In the genomic region with DNA sequence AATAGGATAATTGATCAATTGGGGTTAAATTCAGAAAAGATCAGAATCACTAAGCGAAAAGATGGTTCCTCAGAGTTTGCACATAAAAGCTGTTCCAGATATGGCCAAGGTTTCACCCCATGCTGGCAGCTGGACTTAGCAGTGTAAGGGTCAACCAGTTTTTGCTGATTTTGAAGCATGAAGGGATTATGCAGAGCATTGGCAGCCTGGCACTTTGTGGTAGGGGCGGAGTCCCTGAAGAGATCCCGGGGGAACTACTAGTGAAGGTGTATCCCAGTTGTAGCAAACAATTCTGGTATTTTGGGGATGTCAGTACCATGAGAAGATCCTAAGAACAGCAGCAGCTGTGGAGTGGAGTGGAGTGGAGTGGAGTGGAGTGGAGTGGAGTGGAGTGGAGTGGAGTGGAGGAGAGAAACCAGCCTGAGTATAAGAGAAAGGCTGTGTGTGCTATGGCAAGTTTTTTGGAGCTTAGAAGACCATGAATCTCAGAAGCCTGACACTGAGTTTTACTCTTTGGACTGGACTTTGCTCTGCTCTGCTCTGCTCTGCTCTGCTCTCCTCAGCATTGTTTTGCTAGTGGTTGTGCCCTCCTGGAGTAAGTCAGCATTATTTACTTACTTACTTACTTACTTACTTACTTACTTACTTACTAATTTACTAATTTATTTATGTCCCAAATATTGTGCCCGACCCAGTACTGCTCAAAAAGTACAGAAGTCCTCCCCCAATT, we compare ENCODE assay signal across 22 mouse cellular contexts.
DNase-seq lines count a peak whose midpoint lies in the region; ATAC-seq and TF ChIP-seq lines count a peak whose summit lies in the region.
"Had no signal": no experiment of that assay in that cellular context is flagged by ENCODE, and none has a peak within 500 bp of the region (broad histone marks: within the 10 kb centered on the region; RNA-seq: fewer than 3 reads in every experiment).

No protein-coding gene starts in this region.

- no peaks in the 10 kb centered on the region for H3K9me3 ChIP-seq in kidney, embryonic 16.5 days (ENCODE audit: low read length)
- H3K9me3 ChIP-seq in kidney, postnatal 0 days (replicated peaks; ENCODE audit: low read length), result no peaks in the 10 kb centered on the region
- H3K9me3 ChIP-seq: forebrain, embryonic 10.5 days; forebrain, embryonic 15.5 days; hindbrain, embryonic 12.5 days; hindbrain, embryonic 15.5 days had no signal

- 86% methylated on average over 4 of the region's 4 CpGs for WGBS in kidney, embryonic 16.5 days
- WGBS in kidney, postnatal 0 days, result 84% methylated on average over 4 of the region's 4 CpGs

- DNase-seq in kidney, adult 18-20 months, result peak; percentile 33
- peak; percentile 80 for DNase-seq in kidney, adult 9 months
- no peak for DNase-seq in kidney, postnatal 0 days (ENCODE audit: low spot score)
- peak; percentile 37 to 55 for DNase-seq in kidney, postnatal 25 days
- DNase-seq in right cerebral cortex, adult 18-20 months, result no peak
- DNase-seq in lung, adult 18-20 months, result no peak
- DNase-seq in gastrocnemius, adult 2 months, result no peak
- DNase-seq: adrenal gland, adult 8-10 months; adrenal gland, postnatal 36 days; cerebellum, adult 18-20 months; cerebellum, adult 9-10 months; cerebellum, postnatal 14 days; gastrocnemius, postnatal 14 days; heart, adult 11 months had no signal

- H3K4me3 ChIP-seq in kidney, embryonic 16.5 days (ENCODE audit: low read length), result no peak overlapping the region
- H3K4me3 ChIP-seq in kidney, postnatal 0 days (replicated peaks; ENCODE audit: low read depth, low read length), result no peak overlapping the region
- H3K4me3 ChIP-seq in gastrocnemius, adult 2 months, result no peak overlapping the region
- H3K4me3 ChIP-seq: forebrain, embryonic 10.5 days; forebrain, embryonic 15.5 days; hindbrain, embryonic 12.5 days; hindbrain, embryonic 15.5 days had no signal

- no peak overlapping the region for H3K9ac ChIP-seq in kidney, embryonic 16.5 days (replicated peaks; ENCODE audit: low read length)
- no peak overlapping the region for H3K9ac ChIP-seq in kidney, postnatal 0 days (ENCODE audit: low read depth, low read length)
- H3K9ac ChIP-seq: forebrain, embryonic 15.5 days; hindbrain, embryonic 12.5 days; hindbrain, embryonic 15.5 days had no signal

- H3K27me3 ChIP-seq in kidney, embryonic 16.5 days (ENCODE audit: insufficient read depth, low read length), result no peaks in the 10 kb centered on the region
- H3K27me3 ChIP-seq in kidney, postnatal 0 days (ENCODE audit: insufficient read depth, low read length), result no peaks in the 10 kb centered on the region
- H3K27me3 ChIP-seq: forebrain, embryonic 15.5 days; hindbrain, embryonic 12.5 days; hindbrain, embryonic 15.5 days had no signal

- no peaks in the 10 kb centered on the region for H3K36me3 ChIP-seq in kidney, embryonic 16.5 days (ENCODE audit: insufficient read depth, low read length)
- no peaks in the 10 kb centered on the region for H3K36me3 ChIP-seq in kidney, postnatal 0 days (ENCODE audit: insufficient read depth, low read length)
- H3K36me3 ChIP-seq: forebrain, embryonic 10.5 days; forebrain, embryonic 15.5 days; hindbrain, embryonic 12.5 days; hindbrain, embryonic 15.5 days had no signal

- no peak overlapping the region for H3K27ac ChIP-seq in kidney, embryonic 16.5 days (ENCODE audit: low read length)
- H3K27ac ChIP-seq in kidney, postnatal 0 days, result no peak overlapping the region
- H3K27ac ChIP-seq in gastrocnemius, adult 2 months, result no peak overlapping the region
- H3K27ac ChIP-seq: forebrain, embryonic 10.5 days; forebrain, embryonic 15.5 days; hindbrain, embryonic 12.5 days; hindbrain, embryonic 15.5 days had no signal

- no peaks in the 10 kb centered on the region for H3K4me1 ChIP-seq in kidney, embryonic 16.5 days (ENCODE audit: insufficient read depth, low read length)
- no peaks in the 10 kb centered on the region for H3K4me1 ChIP-seq in kidney, postnatal 0 days (replicated peaks; ENCODE audit: insufficient read depth, low read length)
- H3K4me1 ChIP-seq: forebrain, embryonic 10.5 days; forebrain, embryonic 15.5 days; hindbrain, embryonic 12.5 days; hindbrain, embryonic 15.5 days had no signal

- TF ChIP-seq CTCF in kidney, postnatal 0 days (IDR thresholded peaks at IDR 0.05; ENCODE audit: low read depth), result no peak
- TF ChIP-seq CTCF in gastrocnemius, adult 2 months (IDR thresholded peaks at IDR 0.05), result no peak

- H3K4me2 ChIP-seq in kidney, embryonic 16.5 days (replicated peaks; ENCODE audit: low read depth, low read length), result no peak overlapping the region
- H3K4me2 ChIP-seq in kidney, postnatal 0 days (ENCODE audit: low read length), result no peak overlapping the region
- H3K4me2 ChIP-seq: forebrain, embryonic 15.5 days; heart, embryonic 11.5 days; hindbrain, embryonic 12.5 days; hindbrain, embryonic 15.5 days had no signal

- intact Hi-C loops in gastrocnemius, adult 2 months (cut with DNase I), result no loop called here

- no peak for ATAC-seq in kidney, embryonic 16.5 days (ENCODE audit: low FRiP score, low TSS enrichment)
- ATAC-seq in kidney, postnatal 0 days (replicated peaks; ENCODE audit: low FRiP score, low read depth), result peak; percentile 52; the same call in 1 of the 2 replicates
- ATAC-seq: activated CD4-positive, CD25-positive, alpha-beta regulatory T cell, adult 4 months; CD4-positive, CD25-positive, alpha-beta regulatory T cell, adult 4 months; forebrain, embryonic 15.5 days had no signal

Comparison
In these comparisons a context has a peak if more than half of its experiments do, and no peak if none do; other contexts are left out.
1. DNase-seq: peak in kidney, adult 18-20 months (single experiment), kidney, adult 9 months (single experiment) and kidney, postnatal 25 days (2 of 2); none in kidney, postnatal 0 days (single experiment), right cerebral cortex, adult 18-20 months (single experiment), lung, adult 18-20 months (0 of 2) and gastrocnemius, adult 2 months (single experiment).